Mouse (Mus musculus): ENCODE measurements at regions not wholly inside any gene's neighbourhood (a gene's known extent, or its start where the extent isn't known, plus 50 kb on each side); places are given as distances from the start of the nearest gene placed in this dataset.

- no peak for DNase-seq
These were observed 187.6 kb upstream of the Cxcr4 start for GRCm38 (mm10) chr1:128779586-128780158.

GRCm38 (mm10) chr1:128772440-128772839, 180.3 kb upstream of the Cxcr4 start:
- DNase-seq: no peak

DNA sequence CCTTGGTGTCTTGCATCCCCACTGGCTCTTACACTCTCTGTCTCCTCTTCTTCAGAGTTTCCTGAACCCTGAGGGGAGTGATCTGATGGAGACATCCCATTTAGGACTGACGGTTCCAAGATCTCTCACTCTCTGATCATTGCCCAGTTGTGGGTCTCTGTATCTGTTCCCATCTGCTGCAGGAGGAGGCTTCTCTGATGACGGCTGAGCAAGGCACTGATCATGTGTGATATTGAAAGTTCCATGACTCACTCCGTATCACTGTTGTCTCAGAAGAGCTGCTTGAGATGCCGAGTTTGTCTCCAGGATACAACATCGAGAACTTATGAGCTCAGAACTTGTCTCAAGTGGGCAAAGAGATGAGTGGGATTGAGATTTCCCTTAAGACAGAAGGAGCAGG, 178.7 kb upstream of the Cxcr4 start:
- no peak for DNase-seq

GRCm38 (mm10) chr1:128767991-128768390, 175.9 kb upstream of the Cxcr4 start:
- DNase-seq: no peak

- DNase-seq: peak; percentile 14 to 19
These were observed 175.3 kb upstream of the Cxcr4 start for GRCm38 (mm10) chr1:128767415-128767814.

GRCm38 (mm10) chr1:128766894-128767268, 174.8 kb upstream of the Cxcr4 start:
- peak; percentile 67 to 73 for DNase-seq

GRCm38 (mm10) chr1:128766193-128766893, 174.2 kb upstream of the Cxcr4 start:
- no peak for DNase-seq

- no peak for DNase-seq
These were observed 173.5 kb upstream of the Cxcr4 start for GRCm38 (mm10) chr1:128765626-128766025.

GRCm38 (mm10) chr1:128765142-128765541, 173.0 kb upstream of the Cxcr4 start:
- DNase-seq: no peak

DNA sequence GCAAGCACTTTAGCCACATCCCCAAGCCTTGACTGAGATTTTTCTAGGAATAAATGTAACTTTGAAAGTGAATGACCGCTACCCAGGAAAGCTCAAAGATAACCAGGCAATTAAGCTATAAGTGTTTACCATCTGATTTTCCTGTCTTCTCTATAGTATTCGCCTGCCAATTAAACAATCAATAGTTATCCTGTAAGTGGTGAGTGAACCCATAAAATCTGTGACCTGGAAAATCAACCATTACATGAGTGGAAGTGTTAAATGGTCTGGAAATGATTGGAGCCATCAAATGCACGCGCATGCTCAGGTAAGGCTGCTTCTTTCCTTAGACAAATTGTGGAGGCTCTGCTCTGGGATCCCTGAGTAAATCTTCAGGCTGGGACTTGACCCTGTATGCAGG, 170.8 kb upstream of the Cxcr4 start:
- DNase-seq: no peak

DNA sequence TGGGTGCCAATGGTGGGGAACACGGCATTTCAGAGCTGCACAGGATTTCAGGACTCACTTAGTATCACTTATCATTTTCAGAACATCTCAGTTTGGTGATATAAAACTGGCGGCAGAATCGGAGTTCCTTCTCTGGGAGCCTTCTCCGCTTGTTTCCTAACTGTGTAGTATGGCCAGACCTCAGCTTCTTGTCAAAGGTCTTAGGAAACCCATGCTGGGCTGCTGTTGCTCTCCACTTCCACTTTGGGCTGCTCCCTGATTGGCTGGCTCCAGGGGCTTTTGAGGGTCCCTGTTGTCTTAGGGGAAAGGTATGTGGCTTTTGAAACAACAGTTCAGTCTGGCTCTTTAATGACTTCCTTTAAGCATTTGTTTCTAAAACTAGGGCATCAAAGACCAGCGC, 170.0 kb upstream of the Cxcr4 start:
- no peak for DNase-seq

DNA sequence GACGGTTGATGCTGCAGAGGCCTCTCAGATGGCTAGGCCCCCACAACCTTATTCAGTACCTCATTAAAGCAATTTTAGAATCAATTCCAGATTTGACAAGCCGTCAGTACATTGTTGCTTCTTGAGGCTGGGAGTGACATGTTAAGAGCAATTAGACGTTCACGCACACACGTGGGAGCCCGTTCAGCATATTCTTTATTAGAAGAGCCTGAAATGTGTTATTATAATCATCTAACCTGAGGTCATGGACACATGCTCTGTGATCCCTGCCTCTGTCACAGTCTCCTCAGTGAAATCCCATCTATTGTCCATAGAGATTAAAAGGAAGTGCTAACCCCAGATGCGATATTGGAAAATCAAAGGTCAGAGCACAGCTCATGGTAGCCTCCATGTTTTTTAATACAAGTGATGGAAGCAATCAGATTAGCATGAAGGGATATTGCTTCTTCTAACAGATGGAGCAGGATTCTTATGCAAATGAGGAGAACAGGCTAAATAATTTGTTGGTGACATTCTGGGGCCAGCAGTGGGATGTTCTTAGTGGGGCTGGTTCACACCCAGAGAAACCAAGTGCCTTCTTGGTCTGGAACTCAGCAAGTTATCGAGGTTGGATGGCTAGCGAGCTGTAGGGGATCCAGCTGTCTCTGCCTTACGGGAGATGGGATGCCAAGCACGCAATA, 166.8 kb upstream of the Cxcr4 start:
- no peak for DNase-seq

- DNase-seq: no peak
These were observed 166.3 kb upstream of the Cxcr4 start for GRCm38 (mm10) chr1:128758294-128758801.

DNA sequence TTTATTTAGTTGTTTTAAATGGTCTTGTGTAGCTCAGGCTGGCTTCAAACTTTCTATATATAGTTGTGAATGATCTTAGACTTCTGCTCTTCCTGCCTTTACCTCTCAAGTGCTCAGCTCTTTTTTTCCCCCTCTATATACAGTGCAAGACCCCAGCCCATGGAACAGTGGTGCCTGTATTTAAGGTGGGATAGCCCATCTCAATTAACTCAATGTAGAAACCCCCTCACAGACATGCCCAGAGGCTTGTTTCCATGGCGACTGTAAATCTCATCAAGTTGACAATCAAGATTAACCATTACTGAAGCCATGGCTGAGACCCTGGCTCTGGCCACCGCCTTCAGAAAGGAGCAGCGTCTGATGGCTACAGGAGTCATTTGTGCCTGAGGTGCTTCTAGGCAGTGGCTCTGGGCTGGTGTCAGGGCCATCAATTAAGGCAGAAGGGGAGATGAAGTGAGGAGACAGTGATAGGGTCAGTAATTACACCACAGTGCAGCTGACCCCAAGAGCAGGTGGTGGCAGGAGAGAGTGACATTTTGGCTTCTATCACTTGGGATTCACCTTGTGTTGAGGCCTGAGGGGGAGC, 161.4 kb upstream of the Cxcr4 start:
- no peak for DNase-seq

- no peak for DNase-seq
These were observed 157.4 kb upstream of the Cxcr4 start for GRCm38 (mm10) chr1:128749437-128749994.

- peak; percentile 48 to 55 for DNase-seq
These were observed 155.2 kb upstream of the Cxcr4 start for GRCm38 (mm10) chr1:128747196-128747790.

GRCm38 (mm10) chr1:128746461-128747009, 154.4 kb upstream of the Cxcr4 start:
- peak; percentile 28 to 40 for DNase-seq

- no peak for DNase-seq
These were observed 148.5 kb upstream of the Cxcr4 start for GRCm38 (mm10) chr1:128740616-128741015.

DNA sequence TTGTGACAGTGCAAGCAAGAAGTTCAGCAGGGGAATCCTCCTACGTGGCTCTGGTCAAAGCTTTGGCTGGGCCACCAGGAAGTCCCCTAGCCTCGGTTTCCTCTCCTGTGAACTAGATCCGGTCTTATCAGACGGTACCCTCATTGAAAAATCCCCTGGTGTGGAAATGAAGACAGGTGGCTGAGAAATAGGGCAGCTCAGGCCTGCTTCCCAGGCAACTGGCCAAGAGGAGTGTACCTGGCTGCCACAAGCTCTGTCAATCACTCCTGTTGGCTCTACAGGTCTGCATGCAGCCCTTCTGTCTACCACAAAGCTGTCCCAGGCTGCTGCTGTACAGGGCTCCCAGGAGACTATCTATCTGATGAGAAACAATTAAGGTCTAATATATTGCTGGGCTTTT, 146.1 kb upstream of the Cxcr4 start:
- no peak for DNase-seq

DNA sequence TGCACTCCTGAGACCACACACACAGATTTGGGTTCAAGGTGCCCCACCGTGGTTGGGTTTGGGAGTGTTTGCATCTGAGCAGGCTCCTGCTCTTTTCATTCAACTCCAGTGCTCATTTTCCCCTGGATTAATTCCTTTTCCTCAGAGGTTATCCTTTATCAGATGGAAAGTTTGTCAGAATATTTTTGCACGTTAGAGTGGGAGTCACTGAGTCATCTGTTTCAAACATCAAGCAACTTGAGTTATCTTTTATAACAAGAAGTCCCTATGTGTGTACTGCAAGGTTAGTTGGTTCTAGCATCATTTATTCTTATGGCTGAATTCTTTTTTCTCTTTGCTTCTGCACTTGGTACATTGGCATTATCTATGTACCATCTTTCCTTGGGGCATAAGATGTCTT, 142.8 kb upstream of the Cxcr4 start:
- no peak for DNase-seq

DNA sequence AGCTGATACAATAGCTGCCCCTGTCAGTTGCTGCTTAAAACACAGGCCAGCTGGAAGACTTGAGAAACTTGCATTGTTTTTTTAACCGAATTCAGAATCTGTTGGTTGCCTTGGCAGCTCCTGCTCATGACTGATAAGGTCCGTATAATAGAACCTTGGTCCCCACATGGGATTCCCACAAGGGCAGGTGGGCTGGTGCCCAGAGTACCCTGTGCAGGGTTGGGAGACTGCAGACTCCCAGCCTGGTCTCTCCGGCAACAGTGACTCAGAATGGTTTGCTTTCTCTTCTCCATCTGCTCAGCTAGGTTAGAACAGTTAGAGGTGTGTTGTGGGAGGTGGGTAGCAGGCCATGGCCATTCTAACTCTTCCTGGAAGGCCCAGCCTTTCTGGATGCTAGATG, 139.4 kb upstream of the Cxcr4 start:
- no peak for DNase-seq

- DNase-seq: peak in 1 of 2 experiments; percentile 12
These were observed 132.5 kb upstream of the Cxcr4 start for GRCm38 (mm10) chr1:128724433-128725091.
